Mouse (Mus musculus) urinary bladder, postnatal 14 days (tissue): ENCODE data around the gene Ubac2.
"Not testable (repeated sequence)": the region's sequence is repeated elsewhere in the genome, so short reads cannot be mapped to it uniquely, and the experiment has no call there.

ENCODE experiments used
- DNase-seq: peaks from one replicate; pipeline ENCODE4 v3.0.0; 2021; ENCODE audit warnings: low spot score

Gene Ubac2

GRCm38 (mm10) chr14:121878176-121878858 lies at the start of gene Ubac2:
Ubac2 (plus strand) TSS chr14:121878620.
- DNase-seq = peak; percentile 98

- DNase-seq = no peak
These were observed 48.5 kb upstream of the Ubac2 start for GRCm38 (mm10) chr14:121829816-121830442.

GRCm38 (mm10) chr14:121833001-121833520 lies 45.4 kb upstream of the Ubac2 start:
- no peak for DNase-seq

GRCm38 (mm10) chr14:121838161-121838560 lies 40.3 kb upstream of the Ubac2 start:
- DNase-seq = no peak

- no peak for DNase-seq
These were observed 38.2 kb upstream of the Ubac2 start for GRCm38 (mm10) chr14:121840217-121840616.

- DNase-seq = no peak
These were observed 33.9 kb upstream of the Ubac2 start for GRCm38 (mm10) chr14:121844486-121844885.

GRCm38 (mm10) chr14:121851231-121851630 lies 27.2 kb upstream of the Ubac2 start:
- DNase-seq = no peak

GRCm38 (mm10) chr14:121852531-121852930 lies 25.9 kb upstream of the Ubac2 start:
- DNase-seq = no peak

- DNase-seq = peak; percentile 80
These were observed 13.3 kb upstream of the Ubac2 start for GRCm38 (mm10) chr14:121865162-121865561.

- DNase-seq = no peak
These were observed 11.8 kb upstream of the Ubac2 start for GRCm38 (mm10) chr14:121866574-121866973.

GRCm38 (mm10) chr14:121869111-121869510 lies 9.3 kb upstream of the Ubac2 start:
- no peak for DNase-seq

GRCm38 (mm10) chr14:121872760-121873159 lies 5.7 kb upstream of the Ubac2 start:
- DNase-seq = no peak

GRCm38 (mm10) chr14:121873172-121873571 lies 5.2 kb upstream of the Ubac2 start:
- no peak for DNase-seq

- no peak for DNase-seq
These were observed 4.8 kb upstream of the Ubac2 start for GRCm38 (mm10) chr14:121873646-121874045.

GRCm38 (mm10) chr14:121876190-121876589 lies 2.2 kb upstream of the Ubac2 start:
- DNase-seq = not testable (repeated sequence)

GRCm38 (mm10) chr14:121876860-121877259 lies 1.6 kb upstream of the Ubac2 start:
- DNase-seq = no peak

GRCm38 (mm10) chr14:121877640-121878039 lies 780 bp upstream of the Ubac2 start:
- no peak for DNase-seq

GRCm38 (mm10) chr14:121878859-121879206 lies 413 bp downstream of the Ubac2 start:
- DNase-seq = no peak

GRCm38 (mm10) chr14:121879266-121879840 lies 933 bp downstream of the Ubac2 start:
- no peak for DNase-seq

GRCm38 (mm10) chr14:121881211-121881610 lies 2.8 kb downstream of the Ubac2 start:
- DNase-seq = no peak

GRCm38 (mm10) chr14:121884150-121884797 lies 5.9 kb downstream of the Ubac2 start:
- DNase-seq = peak; percentile 54

GRCm38 (mm10) chr14:121893747-121894146 lies 15.3 kb downstream of the Ubac2 start:
- no peak for DNase-seq
